8 mouse cellular contexts compared by ENCODE assay signal in genomic region chr11:60351388-60351787, GRCm38 (mm10). TPM values are rescaled to one million over a fixed set of nuclear protein-coding genes. Genes with fewer than 3 reads are reported as not detected.
DNase-seq lines count a peak whose midpoint lies in the region; ATAC-seq and TF ChIP-seq lines count a peak whose summit lies in the region.

No protein-coding gene starts in this region.

- intact Hi-C loops in heart, postnatal 10 days (cut with DNase I), result loop anchor here (5.0 kb wide), 2 partner anchors 44 to 244 kb away; partner anchors contain the start of gene Rai1
- intact Hi-C loops in left cerebral cortex, postnatal 10 days (cut with DNase I), result loop anchor here (5.0 kb wide), 1 partner anchor 61 kb away; no protein-coding TSS in a partner anchor

- TF ChIP-seq CTCF in heart, postnatal 0 days (IDR thresholded peaks at IDR 0.05; ENCODE audit: low read depth), result 0 out of 2 replicates have a peak, but pooled peaks have one; percentile 21
- TF ChIP-seq CTCF in bone marrow macrophage, adult 2 months (IDR thresholded peaks at IDR 0.05; ENCODE audit: low read depth, low read length), result no peak

- no peak for TF ChIP-seq POLR2A in bone marrow macrophage, adult 2 months (IDR thresholded peaks at IDR 0.05; ENCODE audit: borderline replicate concordance, low read depth, low read length)

- DNase-seq in heart, postnatal 0 days (ENCODE audit: low spot score), result peak; percentile 8
- no peak for DNase-seq in heart, postnatal 10 days
- DNase-seq in midbrain, embryonic 14.5 days, result peak; percentile 34
- DNase-seq in left cerebral cortex, postnatal 10 days (ENCODE audit: extremely low spot score in 1 of 2, low spot score in 2 of 2), result no peak
- DNase-seq in cerebellum, adult 11 months, result no peak
- no peak for DNase-seq in urinary bladder, postnatal 14 days (ENCODE audit: low spot score)

- peak overlapping the region; percentile 77 for H3K4me3 ChIP-seq in heart, postnatal 0 days (ENCODE audit: low read depth, low read length)
- H3K4me3 ChIP-seq in bone marrow macrophage, adult 2 months (ENCODE audit: insufficient read depth, low read length), result 0 out of 2 replicates have a peak overlapping the region, but pooled peaks have one; percentile 85
- peak overlapping the region; percentile 69 for H3K4me3 ChIP-seq in intestine, embryonic 16.5 days (ENCODE audit: low read length)
- H3K4me3 ChIP-seq in midbrain, embryonic 14.5 days (replicated peaks; ENCODE audit: low read depth, low read length), result peak overlapping the region; percentile 77

- ATAC-seq in heart, postnatal 0 days (ENCODE audit: insufficient read depth, low read depth), result no peak
- no peak for ATAC-seq in intestine, embryonic 16.5 days
- ATAC-seq in midbrain, embryonic 14.5 days (ENCODE audit: low FRiP score, low TSS enrichment), result no peak

- WGBS in heart, postnatal 0 days, result 56% methylated on average over 2 of the region's 2 CpGs
- WGBS in intestine, embryonic 16.5 days, result 55% methylated on average over 2 of the region's 2 CpGs
- WGBS in midbrain, embryonic 14.5 days, result 64% methylated on average over 2 of the region's 2 CpGs

- no peaks in the 10 kb centered on the region for H3K27me3 ChIP-seq in heart, postnatal 0 days (ENCODE audit: control insufficient read depth, insufficient read depth, low read length)
- no peaks in the 10 kb centered on the region for H3K27me3 ChIP-seq in intestine, embryonic 16.5 days (replicated peaks; ENCODE audit: control insufficient read depth, insufficient read depth, low read length)
- H3K27me3 ChIP-seq in midbrain, embryonic 14.5 days (ENCODE audit: control insufficient read depth, insufficient read depth, low read length), result no peaks in the 10 kb centered on the region

- H3K9me3 ChIP-seq in heart, postnatal 0 days (replicated peaks; ENCODE audit: control insufficient read depth, low read length), result no peaks in the 10 kb centered on the region
- no peaks in the 10 kb centered on the region for H3K9me3 ChIP-seq in intestine, embryonic 16.5 days (ENCODE audit: control insufficient read depth, low read length)
- no peaks in the 10 kb centered on the region for H3K9me3 ChIP-seq in midbrain, embryonic 14.5 days (ENCODE audit: control insufficient read depth, low read length)

- no peak for TF ChIP-seq EP300 in heart, postnatal 0 days (IDR thresholded peaks at IDR 0.05; ENCODE audit: low read depth)

- peak overlapping the region; percentile 78 for H3K4me2 ChIP-seq in heart, postnatal 0 days (ENCODE audit: low read depth, low read length)
- peak overlapping the region; percentile 61 for H3K4me2 ChIP-seq in intestine, embryonic 16.5 days (ENCODE audit: low read depth, low read length)
- H3K4me2 ChIP-seq in midbrain, embryonic 14.5 days (ENCODE audit: low read length), result peak overlapping the region; percentile 76

- H3K4me1 ChIP-seq in heart, postnatal 0 days (ENCODE audit: control insufficient read depth, insufficient read depth), result peaks cover 28% of the 10 kb centered on the region
- peaks cover 21% of the 10 kb centered on the region for H3K4me1 ChIP-seq in bone marrow macrophage, adult 2 months (ENCODE audit: control insufficient read depth, insufficient read depth, low read length)
- H3K4me1 ChIP-seq in intestine, embryonic 16.5 days (ENCODE audit: control insufficient read depth, insufficient read depth, low read length), result peaks cover 11% of the 10 kb centered on the region
- H3K4me1 ChIP-seq in midbrain, embryonic 14.5 days (ENCODE audit: control insufficient read depth, insufficient read depth, low read length), result peaks cover 10% of the 10 kb centered on the region

- peak overlapping the region; percentile 84 for H3K9ac ChIP-seq in heart, postnatal 0 days (replicated peaks; ENCODE audit: low read depth, low read length)
- peak overlapping the region; percentile 77; the same call in 1 of the 2 replicates for H3K9ac ChIP-seq in intestine, embryonic 16.5 days (ENCODE audit: low read depth, low read length)
- no peak overlapping the region for H3K9ac ChIP-seq in midbrain, embryonic 14.5 days (replicated peaks; ENCODE audit: low read length)

- H3K27ac ChIP-seq in heart, postnatal 0 days (ENCODE audit: low read depth), result peak overlapping the region; percentile 91
- H3K27ac ChIP-seq in bone marrow macrophage, adult 2 months (ENCODE audit: insufficient read depth, low read depth, low read length), result no peak overlapping the region
- H3K27ac ChIP-seq in intestine, embryonic 16.5 days (ENCODE audit: low read length), result peak overlapping the region; percentile 73
- H3K27ac ChIP-seq in midbrain, embryonic 14.5 days (replicated peaks; ENCODE audit: low read depth, low read length), result no peak overlapping the region

- no peaks in the 10 kb centered on the region for H3K36me3 ChIP-seq in heart, postnatal 0 days (replicated peaks; ENCODE audit: control insufficient read depth, insufficient read depth, low read length)
- no peaks in the 10 kb centered on the region for H3K36me3 ChIP-seq in intestine, embryonic 16.5 days (ENCODE audit: control insufficient read depth, insufficient read depth, low read length)
- no peaks in the 10 kb centered on the region for H3K36me3 ChIP-seq in midbrain, embryonic 14.5 days (ENCODE audit: control insufficient read depth, insufficient read depth, low read length)

RNA-seq across cellular contexts. Expression of gene Tom1l2, which starts 1.3 kb away (rescaled TPM):
- total RNA-seq in heart, postnatal 0 days (2014; rRNA removed; ENCODE audit: low replicate concordance), result 56.8 and 77.3 TPM in 2 replicates
- polyA plus RNA-seq in heart, postnatal 0 days (2015; fragmentation: Nextera tagmentation; extraction: Ambion mirVana), result 30.5 and 31.3 TPM in 2 replicates
- total RNA-seq in heart, postnatal 10 days (2021), result 100 to 1,000 TPM in 1 of 2 experiments, 10 to 100 TPM in 1; 97.3 to 100 TPM
- 18.1 and 20.4 TPM in 2 replicates for polyA plus RNA-seq in bone marrow macrophage, adult 2 months (2012; ENCODE audit: insufficient read depth, insufficient read length, missing spikeins)
- 29.6 and 33.8 TPM in 2 replicates for polyA plus RNA-seq in intestine, embryonic 16.5 days (2015; fragmentation: Nextera tagmentation; extraction: Ambion mirVana)
- 48.5 and 50.9 TPM in 2 replicates for polyA plus RNA-seq in midbrain, embryonic 14.5 days (2014; fragmentation: Nextera tagmentation; extraction: Ambion mirVana)
- 100 to 1,000 TPM; 132 to 133 TPM for total RNA-seq in left cerebral cortex, postnatal 10 days (2021)

RNA-seq across cellular contexts. Expression of gene Drc3, which starts 1.7 kb away (rescaled TPM):
- 2.0 and 2.9 TPM in 2 replicates for total RNA-seq in heart, postnatal 0 days (2014; rRNA removed; ENCODE audit: low replicate concordance)
- polyA plus RNA-seq in heart, postnatal 0 days (2015; fragmentation: Nextera tagmentation; extraction: Ambion mirVana), result 2.1 and 2.9 TPM in 2 replicates
- 1 to 10 TPM; 1.6 to 2.3 TPM for total RNA-seq in heart, postnatal 10 days (2021)
- 0.72 TPM in 1 of 2 replicates, not detected in the other for polyA plus RNA-seq in bone marrow macrophage, adult 2 months (2012; ENCODE audit: insufficient read depth, insufficient read length, missing spikeins)
- polyA plus RNA-seq in intestine, embryonic 16.5 days (2015; fragmentation: Nextera tagmentation; extraction: Ambion mirVana), result 1.9 and 2.2 TPM in 2 replicates
- 5.3 and 6.1 TPM in 2 replicates for polyA plus RNA-seq in midbrain, embryonic 14.5 days (2014; fragmentation: Nextera tagmentation; extraction: Ambion mirVana)
- 1 to 10 TPM; 5.2 to 7.3 TPM for total RNA-seq in left cerebral cortex, postnatal 10 days (2021)

Comparison
In these comparisons a context has a peak if more than half of its experiments do, and no peak if none do; other contexts are left out.
1. DNase-seq: peak in heart, postnatal 0 days (single experiment) and midbrain, embryonic 14.5 days (single experiment); none in heart, postnatal 10 days (0 of 2), left cerebral cortex, postnatal 10 days (0 of 2), cerebellum, adult 11 months (single experiment) and urinary bladder, postnatal 14 days (single experiment).
2. H3K27ac ChIP-seq: peak in heart, postnatal 0 days (single experiment) and intestine, embryonic 16.5 days (single experiment); none in bone marrow macrophage, adult 2 months (single experiment) and midbrain, embryonic 14.5 days (single experiment).
3. Peak in every context shown above with its lines, with median percentiles within 50 percentile points of each other: H3K4me2 ChIP-seq and H3K4me3 ChIP-seq.